Mouse (Mus musculus): ENCODE results near the gene H2-Ab1. TPM values are rescaled to one million over a fixed set of nuclear protein-coding genes. Genes with fewer than 3 reads are reported as not detected.

H2-Ab1 gene
- polyA plus RNA-seq, 1 experiment: 1.8 TPM

DNA sequence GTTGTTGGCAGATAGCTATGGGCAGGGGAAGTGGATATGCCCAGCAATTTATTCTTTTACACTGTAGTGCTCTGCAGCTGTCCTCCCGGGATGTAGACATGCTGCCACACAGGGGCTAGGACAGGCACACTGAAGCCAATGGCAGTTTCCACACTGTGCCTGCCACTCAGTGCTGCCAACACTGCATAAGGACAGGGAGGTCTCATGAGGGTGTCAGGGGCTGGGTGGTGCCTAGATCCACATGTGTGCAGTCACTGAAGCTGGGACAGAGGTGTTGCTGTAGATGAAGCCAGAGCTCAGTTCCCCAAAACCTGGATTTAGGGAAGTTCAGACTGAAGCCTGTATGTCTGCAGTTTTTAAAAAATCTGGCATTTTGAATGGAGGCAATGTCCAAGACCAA, 54.7 kb downstream of the H2-Ab1 start:
- no peak for TF ChIP-seq FLI1 (IDR thresholded peaks at IDR 0.05; ENCODE audit: low read length)
- no peak for TF ChIP-seq GATA1 (IDR thresholded peaks at IDR 0.05; ENCODE audit: borderline replicate concordance, low read length)
- Histone ChIP-seq H3K9me3 (peaks cover 11% of the 10 kb centered on the region), H3K36me3 (replicated peaks; ENCODE audit: low read length) (no peaks in the 10 kb centered on the region), H3K27me3 (replicated peaks) (peaks cover 10% of the 10 kb centered on the region), H3K4me3 (replicated peaks) (no peak overlapping the region), H3K4me1 (peaks cover 40% of the 10 kb centered on the region)

DNA sequence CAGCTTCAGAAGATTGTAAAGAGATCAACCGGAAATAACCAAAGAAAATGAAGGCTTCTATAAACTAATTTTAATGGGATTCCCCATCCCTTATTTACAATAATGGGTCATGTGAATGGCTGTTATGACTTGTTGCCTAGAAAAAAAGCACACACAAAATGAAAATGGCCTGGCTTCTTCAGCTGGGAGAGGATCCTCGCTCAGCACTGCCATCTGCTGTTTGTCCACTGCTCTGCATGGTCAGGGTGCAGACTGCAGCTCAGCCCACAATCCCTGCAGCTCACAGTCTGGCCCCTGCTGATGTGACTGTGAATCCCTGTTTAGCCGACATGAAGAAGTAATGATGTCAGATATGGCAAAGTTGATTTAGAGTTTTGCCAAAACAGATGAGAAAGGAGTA, 55.9 kb downstream of the H2-Ab1 start:
- Histone ChIP-seq H3K9me3 (peaks cover 11% of the 10 kb centered on the region), H3K27me3 (replicated peaks) (peaks cover 10% of the 10 kb centered on the region), H3K4me1 (peaks cover 35% of the 10 kb centered on the region), H3K36me3 (replicated peaks; ENCODE audit: low read length) (no peaks in the 10 kb centered on the region), H3K4me3 (replicated peaks) (no peak overlapping the region)
- TF ChIP-seq FLI1 (IDR thresholded peaks at IDR 0.05; ENCODE audit: low read length) (no peak), GATA1 (IDR thresholded peaks at IDR 0.05; ENCODE audit: borderline replicate concordance, low read length) (no peak)

DNA sequence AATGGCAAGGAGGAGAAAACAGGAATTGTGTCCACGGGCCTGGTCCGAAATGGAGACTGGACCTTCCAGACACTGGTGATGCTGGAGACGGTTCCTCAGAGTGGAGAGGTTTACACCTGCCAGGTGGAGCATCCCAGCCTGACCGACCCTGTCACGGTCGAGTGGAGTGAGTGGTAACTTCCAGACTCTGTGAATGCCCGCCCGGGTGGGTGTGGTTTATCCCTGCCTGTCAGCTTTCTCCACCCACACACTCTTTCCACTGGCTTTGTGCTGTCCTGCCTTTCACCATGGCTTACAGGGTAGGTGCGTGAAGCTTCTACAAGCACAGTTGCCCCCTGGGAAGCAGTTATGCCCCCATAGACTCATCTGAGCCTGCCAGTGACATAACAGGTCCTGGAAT, 56.8 kb downstream of the H2-Ab1 start:
- TF ChIP-seq FLI1 (IDR thresholded peaks at IDR 0.05; ENCODE audit: low read length): no peak
- TF ChIP-seq GATA1 (IDR thresholded peaks at IDR 0.05; ENCODE audit: borderline replicate concordance, low read length): no peak
- H3K27me3 ChIP-seq (replicated peaks): peaks cover 10% of the 10 kb centered on the region
- H3K9me3 ChIP-seq: peaks cover 9% of the 10 kb centered on the region
- H3K36me3 ChIP-seq (replicated peaks; ENCODE audit: low read length): no peaks in the 10 kb centered on the region
- no peak overlapping the region for H3K4me3 ChIP-seq (replicated peaks)
- H3K4me1 ChIP-seq: peaks cover 35% of the 10 kb centered on the region

DNA sequence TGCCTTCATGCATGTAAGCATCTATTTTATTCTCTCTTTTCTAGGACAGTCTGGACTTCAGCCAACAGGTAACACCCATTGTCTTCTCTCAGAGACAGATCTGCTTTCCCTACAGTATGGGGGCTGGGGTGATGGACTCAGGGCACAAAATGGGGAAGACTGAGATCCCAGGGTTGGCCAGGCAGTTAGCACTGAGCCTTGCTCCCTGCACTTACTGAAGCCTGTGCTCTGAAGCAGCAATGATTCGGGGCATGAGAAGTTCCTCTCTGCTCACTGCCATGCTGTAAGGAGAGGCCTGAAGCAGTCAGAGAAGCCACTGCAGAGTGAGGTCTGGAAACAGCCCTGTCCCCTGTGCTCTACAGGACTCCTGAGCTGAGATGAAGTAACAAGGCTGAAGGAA, 58.0 kb downstream of the H2-Ab1 start:
- TF ChIP-seq FLI1 (IDR thresholded peaks at IDR 0.05; ENCODE audit: low read length): no peak
- TF ChIP-seq GATA1 (IDR thresholded peaks at IDR 0.05; ENCODE audit: borderline replicate concordance, low read length): no peak
- Histone ChIP-seq H3K4me3 (replicated peaks) (no peak overlapping the region), H3K27me3 (replicated peaks) (peaks cover 10% of the 10 kb centered on the region), H3K36me3 (replicated peaks; ENCODE audit: low read length) (no peaks in the 10 kb centered on the region), H3K4me1 (peaks cover 35% of the 10 kb centered on the region), H3K9me3 (no peaks in the 10 kb centered on the region)

DNA sequence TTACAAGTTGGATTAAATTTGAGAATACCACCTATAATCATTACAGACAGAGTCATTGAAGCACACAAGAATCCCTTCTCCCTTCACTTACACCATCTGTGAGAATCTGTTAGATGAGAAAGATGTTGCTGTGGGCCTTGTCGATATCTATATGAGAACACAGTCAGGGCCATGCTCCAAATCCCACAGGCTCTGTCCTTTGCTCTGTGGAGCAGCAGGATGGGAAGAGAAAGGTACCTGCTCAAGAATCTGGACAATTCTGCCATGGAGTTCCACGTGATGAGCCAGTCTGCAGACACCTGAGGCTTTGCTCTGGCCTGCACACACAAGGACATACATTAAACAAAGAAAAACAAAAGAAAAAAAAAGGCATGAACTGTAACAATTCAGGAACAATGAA, 59.2 kb downstream of the H2-Ab1 start:
- H3K4me1 ChIP-seq: peaks cover 35% of the 10 kb centered on the region
- no peaks in the 10 kb centered on the region for H3K9me3 ChIP-seq
- peaks cover 10% of the 10 kb centered on the region for H3K27me3 ChIP-seq (replicated peaks)
- H3K36me3 ChIP-seq (replicated peaks; ENCODE audit: low read length): no peaks in the 10 kb centered on the region
- H3K4me3 ChIP-seq (replicated peaks): no peak overlapping the region
- TF ChIP-seq GATA1 (IDR thresholded peaks at IDR 0.05; ENCODE audit: borderline replicate concordance, low read length) (no peak), FLI1 (IDR thresholded peaks at IDR 0.05; ENCODE audit: low read length) (no peak)

DNA sequence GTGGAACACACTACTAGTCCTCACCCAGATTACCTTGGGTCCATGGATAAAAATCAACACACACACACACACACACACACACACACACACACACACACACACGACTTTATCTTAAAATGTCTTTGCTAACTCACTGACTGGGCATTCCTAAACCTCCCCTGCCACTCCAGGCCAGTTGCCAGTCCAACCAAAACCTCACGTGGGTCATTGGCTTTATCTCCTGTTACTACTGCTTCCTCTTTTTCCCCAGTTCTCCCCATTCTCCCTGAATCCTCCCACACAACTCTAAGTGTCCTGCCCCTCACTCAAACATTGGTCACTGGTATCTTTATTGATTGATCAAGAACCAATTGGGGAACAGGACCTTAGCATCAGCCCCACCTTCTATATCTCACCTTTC, 59.8 kb downstream of the H2-Ab1 start:
- H3K36me3 ChIP-seq (replicated peaks; ENCODE audit: low read length): no peaks in the 10 kb centered on the region
- no peaks in the 10 kb centered on the region for H3K9me3 ChIP-seq
- H3K4me3 ChIP-seq (replicated peaks): no peak overlapping the region
- peaks cover 10% of the 10 kb centered on the region for H3K27me3 ChIP-seq (replicated peaks)
- H3K4me1 ChIP-seq: peaks cover 32% of the 10 kb centered on the region
- TF ChIP-seq FLI1 (IDR thresholded peaks at IDR 0.05; ENCODE audit: low read length) (no peak), GATA1 (IDR thresholded peaks at IDR 0.05; ENCODE audit: borderline replicate concordance, low read length) (no peak)

Other genes with a start within 250 kb of the H2-Ab1 start
- gene Ring1, start 233.0 kb upstream of the H2-Ab1 start, polyA plus RNA-seq (2012; ENCODE audit: insufficient read depth, low replicate concordance): 5.3 and 24.9 TPM in 2 replicates
- 12.4 and 22.2 TPM in 2 replicates for gene H2-Ke6, start 229.6 kb upstream of the H2-Ab1 start, polyA plus RNA-seq (2012; ENCODE audit: insufficient read depth, low replicate concordance)
- gene Slc39a7, start 226.0 kb upstream of the H2-Ab1 start, polyA plus RNA-seq (2012; ENCODE audit: insufficient read depth, low replicate concordance): 63.6 and 95.7 TPM in 2 replicates
- 66.5 and 117 TPM in 2 replicates for gene Rxrb, start 225.9 kb upstream of the H2-Ab1 start, polyA plus RNA-seq (2012; ENCODE audit: insufficient read depth, low replicate concordance)
- gene Col11a2, start 218.3 kb upstream of the H2-Ab1 start, polyA plus RNA-seq (2012; ENCODE audit: insufficient read depth, low replicate concordance): 19.6 and 36.5 TPM in 2 replicates
- 9.5 and 12.1 TPM in 2 replicates for gene H2-Oa, start 165.3 kb upstream of the H2-Ab1 start, polyA plus RNA-seq (2012; ENCODE audit: insufficient read depth, low replicate concordance)
- gene H2-DMa, start 138.1 kb upstream of the H2-Ab1 start, polyA plus RNA-seq (2012; ENCODE audit: insufficient read depth, low replicate concordance): 19.3 and 32.1 TPM in 2 replicates
- gene Brd2, start 135.1 kb upstream of the H2-Ab1 start, polyA plus RNA-seq (2012; ENCODE audit: insufficient read depth, low replicate concordance): 174 and 242 TPM in 2 replicates
- 1.5 TPM in 1 of 2 replicates, not detected in the other for gene H2-DMb2, start 114.4 kb upstream of the H2-Ab1 start, polyA plus RNA-seq (2012; ENCODE audit: insufficient read depth, low replicate concordance)
- 1.1 TPM in 1 of 2 replicates, not detected in the other for gene H2-DMb1, start 104.6 kb upstream of the H2-Ab1 start, polyA plus RNA-seq (2012; ENCODE audit: insufficient read depth, low replicate concordance)
- 27.1 and 27.9 TPM in 2 replicates for gene Tap1, start 70.1 kb upstream of the H2-Ab1 start, polyA plus RNA-seq (2012; ENCODE audit: insufficient read depth, low replicate concordance)
- 15.3 and 32.2 TPM in 2 replicates for gene Psmb9, start 69.9 kb upstream of the H2-Ab1 start, polyA plus RNA-seq (2012; ENCODE audit: insufficient read depth, low replicate concordance)
- 16.6 and 74.9 TPM in 2 replicates for gene Psmb8, start 60.0 kb upstream of the H2-Ab1 start, polyA plus RNA-seq (2012; ENCODE audit: insufficient read depth, low replicate concordance)
- 87.3 and 103 TPM in 2 replicates for gene Tap2, start 54.2 kb upstream of the H2-Ab1 start, polyA plus RNA-seq (2012; ENCODE audit: insufficient read depth, low replicate concordance)
- gene H2-Ob, start 18.8 kb upstream of the H2-Ab1 start, polyA plus RNA-seq (2012; ENCODE audit: insufficient read depth, low replicate concordance): 0.76 TPM in 1 of 2 replicates, not detected in the other
- gene H2-Aa, start 30.1 kb downstream of the H2-Ab1 start, polyA plus RNA-seq (2012; ENCODE audit: insufficient read depth, low replicate concordance): 0.64 TPM in 1 of 2 replicates, not detected in the other
- 2.8 TPM in 1 of 2 replicates, not detected in the other for gene H2-Eb1, start 48.2 kb downstream of the H2-Ab1 start, polyA plus RNA-seq (2012; ENCODE audit: insufficient read depth, low replicate concordance)
- gene H2-Eb2, start 68.0 kb downstream of the H2-Ab1 start, polyA plus RNA-seq (2012; ENCODE audit: insufficient read depth, low replicate concordance): not detected in 2 replicates
- not detected in 2 replicates for gene Btnl2, start 97.1 kb downstream of the H2-Ab1 start, polyA plus RNA-seq (2012; ENCODE audit: insufficient read depth, low replicate concordance)
- gene Btnl1, start 119.4 kb downstream of the H2-Ab1 start, polyA plus RNA-seq (2012; ENCODE audit: insufficient read depth, low replicate concordance): not detected in 2 replicates
- gene BC051142, start 141.1 kb downstream of the H2-Ab1 start, polyA plus RNA-seq (2012; ENCODE audit: insufficient read depth, low replicate concordance): not detected in 2 replicates
- gene Btnl4, start 219.6 kb downstream of the H2-Ab1 start, polyA plus RNA-seq (2012; ENCODE audit: insufficient read depth, low replicate concordance): not detected in 2 replicates